Mouse (Mus musculus) forebrain, postnatal 0 days (tissue): ENCODE measurements at regions not wholly inside any gene's neighbourhood (a gene's known extent, or its start where the extent isn't known, plus 50 kb on each side); places are given as distances from the start of the nearest gene placed in this dataset.

Source experiments
- ATAC-seq: fragments of 200-750 bp; cut with Nextera tagmentation; 2 replicates; pipeline ENCODE4 v1.8.0; 2017; ENCODE audit warnings: mild to moderate bottlenecking, moderate library complexity
- DNase-seq: peaks from one replicate; pipeline ENCODE4 v3.0.0-alpha.2; 2015
- H3K27ac ChIP-seq: fragments of 300-500 bp; sonication (generic); 2 replicates; pipeline ENCODE4 v1.5.1; 2014; ENCODE audit warnings: low read depth, mild to moderate bottlenecking, antibody characterized with exemption, low read length, moderate library complexity, mixed read lengths
- H3K27me3 ChIP-seq: fragments of 300-500 bp; sonication (generic); 2 replicates; pipeline ENCODE4 v1.6.1; 2014; ENCODE audit warnings: mild to moderate bottlenecking, low read length, mixed read lengths; ENCODE audit not compliant: insufficient read depth
- H3K36me3 ChIP-seq: fragments of 300-500 bp; sonication (generic); 2 replicates; pipeline ENCODE4 v1.6.1; 2014; ENCODE audit warnings: mild to moderate bottlenecking, moderate library complexity; ENCODE audit not compliant: insufficient read depth
- H3K4me1 ChIP-seq: fragments of 300-500 bp; sonication (generic); 2 replicates; pipeline ENCODE4 v1.6.1; 2014; ENCODE audit warnings: antibody characterized with exemption; ENCODE audit not compliant: insufficient read depth
- H3K4me2 ChIP-seq: fragments of 300-500 bp; sonication (generic); 2 replicates; pipeline ENCODE4 v1.6.1; 2014; ENCODE audit warnings: low read depth, mild to moderate bottlenecking, moderate library complexity
- H3K4me3 ChIP-seq: fragments of 300-500 bp; sonication (generic); 2 replicates; pipeline ENCODE4 v1.5.1; 2014; ENCODE audit warnings: low read depth, low read length, mixed read lengths
- H3K9ac ChIP-seq: fragments of 300-500 bp; sonication (generic); 2 replicates; pipeline ENCODE4 v1.6.1; 2014; ENCODE audit warnings: mild to moderate bottlenecking
- H3K9me3 ChIP-seq: fragments of 300-500 bp; sonication (generic); 2 replicates; pipeline ENCODE4 v1.6.1; 2016; ENCODE audit warnings: low read length
- CTCF ChIP-seq: sonication (generic); IDR thresholded peaks from 2 replicates; pipeline ENCODE4 v1.5.1; 2016; ENCODE audit warnings: antibody characterized with exemption, control low read depth, low read depth
- WGBS: fragments of 180-500 bp; shearing (Covaris S2); extraction: QIAGEN DNeasy Blood & Tissue Kit; methylation state at CpG from one replicate; pipeline ENCODE4 v1.1.7; 2014; 5-methylcytosine and 5-hydroxymethylcytosine counted together

DNA sequence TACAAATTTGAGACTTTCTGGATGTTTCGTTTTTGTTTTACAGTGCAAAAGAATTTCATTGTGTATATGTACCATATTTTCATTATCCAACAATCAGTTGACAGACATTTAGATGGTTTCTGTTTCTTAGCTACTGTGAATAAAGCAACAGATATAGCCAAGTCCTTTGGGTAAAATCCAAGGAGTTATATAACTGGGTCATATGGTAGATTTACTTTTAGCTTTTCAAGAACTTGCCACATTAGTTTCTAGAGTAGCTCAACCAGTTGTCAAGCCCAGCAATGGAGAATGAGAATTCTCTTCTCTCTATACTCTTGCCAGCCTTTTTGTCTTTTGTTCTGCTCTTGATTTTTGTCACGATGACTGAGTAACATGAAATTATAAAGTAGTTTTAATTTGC is 111.3 kb upstream of the Asb5 start:
- no peak for TF ChIP-seq CTCF
- H3K4me2 ChIP-seq: no peak overlapping the region
- DNase-seq (no peak), ATAC-seq (no peak)
- H3K36me3 ChIP-seq: no peaks in the 10 kb centered on the region
- no peaks in the 10 kb centered on the region for H3K9me3 ChIP-seq
- no peak overlapping the region for H3K9ac ChIP-seq
- WGBS: 84% methylated on average over 2 of the region's 2 CpGs
- no peaks in the 10 kb centered on the region for H3K27me3 ChIP-seq
- no peak overlapping the region for H3K27ac ChIP-seq
- H3K4me1 ChIP-seq: no peaks in the 10 kb centered on the region
- H3K4me3 ChIP-seq: no peak overlapping the region

DNA sequence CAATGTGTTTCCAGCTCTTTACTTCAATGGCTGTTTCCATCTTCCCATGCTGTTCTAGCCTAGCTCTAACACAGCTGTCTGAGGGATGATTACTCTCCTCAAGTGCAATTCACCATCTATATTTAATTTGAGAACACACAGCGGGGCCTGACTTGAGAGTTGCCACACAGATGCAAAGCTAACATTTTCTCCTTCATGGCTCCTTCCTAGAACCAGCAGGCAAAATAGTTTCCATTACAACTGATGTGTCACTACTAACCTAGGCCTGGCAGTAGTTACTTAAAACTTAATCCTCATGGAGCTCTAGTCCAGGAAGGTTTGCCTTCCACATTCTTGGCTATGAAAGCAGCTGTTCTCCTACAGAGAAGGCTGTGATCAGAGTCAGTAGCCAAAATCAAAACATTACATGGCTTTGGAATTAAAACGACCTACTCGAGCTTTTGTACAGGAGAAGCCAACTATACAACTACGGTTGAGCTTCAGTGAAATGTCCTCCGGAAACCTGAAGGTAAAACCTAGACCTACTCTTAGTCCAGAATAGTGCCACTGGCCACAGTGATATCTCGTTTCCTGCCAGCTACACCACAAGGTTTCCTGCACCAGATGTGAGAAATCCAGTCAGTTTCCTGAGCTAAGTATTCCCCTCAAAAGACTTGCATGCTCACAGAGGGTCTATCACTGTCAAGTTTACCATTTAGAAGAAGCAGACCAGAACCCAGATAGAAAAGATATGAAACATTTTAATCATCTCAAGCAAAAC is 108.9 kb upstream of the Asb5 start:
- Histone ChIP-seq H3K9ac (no peak overlapping the region), H3K4me2 (no peak overlapping the region), H3K4me1 (no peaks in the 10 kb centered on the region), H3K9me3 (no peaks in the 10 kb centered on the region), H3K27me3 (no peaks in the 10 kb centered on the region), H3K27ac (no peak overlapping the region), H3K4me3 (no peak overlapping the region), H3K36me3 (no peaks in the 10 kb centered on the region)
- 87% methylated on average over 6 of the region's 6 CpGs for WGBS
- DNase-seq (no peak), ATAC-seq (no peak)
- TF ChIP-seq CTCF: no peak

DNA sequence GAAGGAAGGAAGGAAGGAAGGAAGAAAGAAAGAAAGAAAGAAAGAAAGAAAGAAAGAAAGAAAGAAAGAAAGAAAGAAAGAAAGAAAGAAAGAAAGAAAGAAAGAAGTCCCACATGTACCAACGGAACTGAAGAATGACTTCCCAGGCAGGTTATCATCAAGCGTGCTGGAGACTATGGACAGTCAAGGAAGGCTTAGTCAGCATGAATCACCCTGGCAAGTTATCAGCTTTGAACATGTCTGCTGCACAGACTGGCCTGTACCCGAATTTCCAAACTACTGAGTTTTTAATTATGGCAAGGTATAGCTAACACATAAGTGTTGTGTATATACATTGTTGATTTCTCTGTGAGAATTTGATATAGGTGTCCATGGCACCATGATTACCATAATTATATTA is 104.3 kb upstream of the Asb5 start:
- no peak overlapping the region for H3K4me2 ChIP-seq
- 90% methylated on average over 3 of the region's 3 CpGs for WGBS
- no peak overlapping the region for H3K27ac ChIP-seq
- H3K27me3 ChIP-seq: no peaks in the 10 kb centered on the region
- no peak for DNase-seq
- no peak for ATAC-seq
- no peak for TF ChIP-seq CTCF
- H3K36me3 ChIP-seq: no peaks in the 10 kb centered on the region
- no peak overlapping the region for H3K4me3 ChIP-seq
- H3K4me1 ChIP-seq: no peaks in the 10 kb centered on the region
- no peak overlapping the region for H3K9ac ChIP-seq
- H3K9me3 ChIP-seq: no peaks in the 10 kb centered on the region

DNA sequence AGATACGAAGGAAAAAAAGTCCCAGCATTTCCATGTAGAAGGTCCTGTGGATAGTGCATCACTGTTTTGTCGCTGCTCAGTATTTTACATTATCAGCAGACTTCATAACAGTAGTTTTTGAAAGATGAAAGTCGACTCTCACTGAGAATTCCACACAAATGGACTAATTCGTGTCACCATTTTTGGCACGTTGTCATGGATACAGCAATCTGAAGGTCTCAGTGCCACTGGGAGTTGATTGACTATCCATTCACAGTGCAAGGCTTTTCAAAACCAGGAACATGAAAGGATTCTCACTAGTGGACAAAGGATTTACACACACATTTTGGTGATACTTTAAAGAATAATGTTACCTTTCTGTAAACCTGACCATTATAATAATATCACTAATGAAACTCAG is 93.7 kb upstream of the Asb5 start:
- H3K4me1 ChIP-seq: no peaks in the 10 kb centered on the region
- no peaks in the 10 kb centered on the region for H3K36me3 ChIP-seq
- no peaks in the 10 kb centered on the region for H3K9me3 ChIP-seq
- H3K27me3 ChIP-seq: no peaks in the 10 kb centered on the region
- no peak for ATAC-seq
- no peak for TF ChIP-seq CTCF
- H3K4me3 ChIP-seq: no peak overlapping the region
- H3K9ac ChIP-seq: no peak overlapping the region
- H3K4me2 ChIP-seq: no peak overlapping the region
- DNase-seq: no peak
- H3K27ac ChIP-seq: no peak overlapping the region
- 58% methylated on average over 5 of the region's 5 CpGs for WGBS

DNA sequence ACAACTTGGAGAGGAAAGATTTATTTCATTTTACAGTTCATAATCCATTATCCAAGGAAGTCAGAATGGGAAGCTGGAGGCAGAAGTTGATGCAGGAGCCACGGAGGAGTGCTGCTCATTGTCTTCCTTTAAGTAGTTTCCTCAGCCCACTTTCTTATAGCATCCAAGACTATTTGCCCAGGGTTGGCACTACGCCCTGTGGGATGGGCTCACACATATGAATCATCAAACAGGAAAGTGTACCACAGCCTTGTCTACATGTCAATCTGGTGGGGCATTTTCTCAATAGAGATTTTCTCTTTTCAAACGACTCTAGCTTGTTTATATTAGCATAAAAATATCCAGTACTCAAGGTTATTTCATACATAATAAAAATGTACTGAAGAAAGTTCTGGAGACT is 88.2 kb upstream of the Asb5 start:
- H3K36me3 ChIP-seq: no peaks in the 10 kb centered on the region
- TF ChIP-seq CTCF: no peak
- H3K9ac ChIP-seq: no peak overlapping the region
- H3K4me1 ChIP-seq: no peaks in the 10 kb centered on the region
- no peak overlapping the region for H3K27ac ChIP-seq
- no peak overlapping the region for H3K4me2 ChIP-seq
- no peak for ATAC-seq
- WGBS: 73% methylated on average over 3 of the region's 3 CpGs
- no peaks in the 10 kb centered on the region for H3K27me3 ChIP-seq
- no peaks in the 10 kb centered on the region for H3K9me3 ChIP-seq
- no peak for DNase-seq
- no peak overlapping the region for H3K4me3 ChIP-seq

DNA sequence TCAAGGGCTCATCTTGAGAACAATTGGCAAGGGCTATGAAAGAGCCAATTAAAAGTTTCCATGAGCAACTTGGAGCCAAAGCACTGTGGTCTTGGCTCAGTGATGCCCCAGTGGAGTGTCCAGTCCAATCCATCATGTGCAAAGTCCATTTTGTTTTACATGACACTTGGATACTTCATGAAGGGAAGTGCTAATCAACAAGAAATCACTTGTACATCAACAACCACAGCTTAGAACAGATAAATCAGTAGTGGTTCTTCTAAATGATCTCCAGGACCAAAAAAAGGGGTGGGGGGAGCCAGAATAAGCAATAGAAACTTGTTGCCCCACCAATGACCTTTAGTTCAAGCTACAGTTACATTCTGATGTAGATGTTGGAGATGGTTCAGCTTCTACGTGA is 87.0 kb upstream of the Asb5 start:
- Histone ChIP-seq H3K27ac (no peak overlapping the region), H3K27me3 (no peaks in the 10 kb centered on the region), H3K4me3 (no peak overlapping the region), H3K36me3 (no peaks in the 10 kb centered on the region), H3K9ac (no peak overlapping the region), H3K9me3 (no peaks in the 10 kb centered on the region), H3K4me2 (no peak overlapping the region), H3K4me1 (no peaks in the 10 kb centered on the region)
- DNase-seq (no peak), ATAC-seq (no peak)
- 92% methylated on average over 1 of the region's 1 CpGs for WGBS
- no peak for TF ChIP-seq CTCF

DNA sequence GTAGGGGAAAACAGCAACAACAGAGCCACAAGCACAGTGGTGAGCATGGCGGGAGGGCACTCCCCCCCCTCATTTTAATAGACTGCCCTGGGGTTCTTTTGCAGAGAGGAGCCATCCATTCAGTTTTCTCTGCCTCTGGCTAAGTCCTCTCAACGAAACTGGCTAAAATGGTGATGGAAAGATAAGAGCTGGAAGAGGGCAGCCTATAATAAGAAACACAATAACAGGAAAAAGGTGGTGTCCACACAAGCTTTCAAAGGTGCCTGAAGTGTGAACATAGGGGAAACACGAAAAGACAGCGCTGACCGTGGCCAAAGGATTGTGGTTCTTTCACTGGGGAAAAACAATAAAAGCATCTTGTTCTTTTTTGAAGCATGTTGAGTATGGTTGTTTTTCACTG is 83.0 kb upstream of the Asb5 start:
- H3K4me3 ChIP-seq: no peak overlapping the region
- H3K36me3 ChIP-seq: no peaks in the 10 kb centered on the region
- no peaks in the 10 kb centered on the region for H3K27me3 ChIP-seq
- no peak overlapping the region for H3K9ac ChIP-seq
- no peak for TF ChIP-seq CTCF
- no peak overlapping the region for H3K4me2 ChIP-seq
- WGBS: 26% methylated on average over 5 of the region's 5 CpGs
- DNase-seq: no peak
- no peak for ATAC-seq
- H3K4me1 ChIP-seq: no peaks in the 10 kb centered on the region
- no peaks in the 10 kb centered on the region for H3K9me3 ChIP-seq
- H3K27ac ChIP-seq: no peak overlapping the region
